8 mouse cellular contexts compared by ENCODE assay signal in genomic region chr9:78175277-78176200, GRCm38 (mm10). TPM values are rescaled to one million over a fixed set of nuclear protein-coding genes. Genes with fewer than 3 reads are reported as not detected.
A peak's percentile ranks its signal among the peaks of the same experiment; 100 is the strongest.
DNase-seq lines count a peak whose midpoint lies in the region; ATAC-seq and TF ChIP-seq lines count a peak whose summit lies in the region.

No protein-coding gene starts in this region.

- peak overlapping the region; percentile 95 for H3K27ac ChIP-seq in forebrain, embryonic 13.5 days
- H3K27ac ChIP-seq in liver, postnatal 0 days (ENCODE audit: low read depth) = peak overlapping the region; percentile 98
- H3K27ac ChIP-seq in neural tube, embryonic 14.5 days (ENCODE audit: low read depth, low read length) = peak overlapping the region; percentile 99

- H3K4me2 ChIP-seq in forebrain, embryonic 13.5 days = peak overlapping the region; percentile 61
- H3K4me2 ChIP-seq in liver, postnatal 0 days (ENCODE audit: low read depth, low read length) = peak overlapping the region; percentile 74
- peak overlapping the region; percentile 45 for H3K4me2 ChIP-seq in neural tube, embryonic 14.5 days (ENCODE audit: low read depth, low read length)

- intact Hi-C loops in heart, postnatal 10 days (cut with DNase I) = loop anchor here (1.0 to 2.0 kb wide), 2 partner anchors 17 to 62 kb away; no protein-coding TSS in a partner anchor

- TF ChIP-seq EP300 in liver, postnatal 0 days (IDR thresholded peaks at IDR 0.05; ENCODE audit: low read depth) = peak; percentile 78

- ATAC-seq in cerebellum, adult (ENCODE audit: insufficient number of reproducible peaks, low FRiP score, low TSS enrichment) = peak; percentile 97
- ATAC-seq in forebrain, embryonic 13.5 days = peak; percentile 98
- ATAC-seq in liver, postnatal 0 days = peak; percentile 97
- ATAC-seq in neural tube, embryonic 14.5 days (ENCODE audit: low read depth) = peak; percentile 98

- TF ChIP-seq CTCF in E14TG2a.4 (conservative IDR thresholded peaks at IDR 0.05; ENCODE audit: low read length) = no peak
- no peak for TF ChIP-seq CTCF in liver, postnatal 0 days (IDR thresholded peaks at IDR 0.05; ENCODE audit: low read depth)

- H3K4me3 ChIP-seq in E14TG2a.4 (replicated peaks; ENCODE audit: low read length) = peak overlapping the region; percentile 85
- peak overlapping the region; percentile 55 for H3K4me3 ChIP-seq in forebrain, embryonic 13.5 days
- peak overlapping the region; percentile 59 for H3K4me3 ChIP-seq in liver, postnatal 0 days (ENCODE audit: low read depth, low read length)
- H3K4me3 ChIP-seq in neural tube, embryonic 14.5 days (ENCODE audit: low read depth, low read length) = peak overlapping the region; percentile 66

- peaks cover 3% of the 10 kb centered on the region; the same call in 1 of the 2 replicates for H3K36me3 ChIP-seq in E14TG2a.4 (ENCODE audit: insufficient read depth, low read length)
- H3K36me3 ChIP-seq in forebrain, embryonic 13.5 days (ENCODE audit: poor library complexity, severe bottlenecking) = no peaks in the 10 kb centered on the region
- H3K36me3 ChIP-seq in liver, postnatal 0 days (replicated peaks; ENCODE audit: insufficient read depth, low read length) = no peaks in the 10 kb centered on the region
- no peaks in the 10 kb centered on the region for H3K36me3 ChIP-seq in neural tube, embryonic 14.5 days (ENCODE audit: control insufficient read depth, insufficient read depth, low read length)

- peak; percentile 96 for DNase-seq in heart, postnatal 10 days
- DNase-seq in large intestine, adult 2 months (ENCODE audit: low read depth, low spot score) = peak; percentile 67
- DNase-seq in liver, postnatal 0 days = peak; percentile 97
- DNase-seq in testis, postnatal 10 days (ENCODE audit: low spot score) = peak; percentile 99

- WGBS in forebrain, embryonic 13.5 days = under 1% methylated on average over 52 of the region's 58 CpGs
- under 1% methylated on average over 56 of the region's 58 CpGs for WGBS in large intestine, adult 2 months
- under 1% methylated on average over 48 of the region's 58 CpGs for WGBS in liver, postnatal 0 days (ENCODE audit: insufficient replicate concordance)
- under 1% methylated on average over 49 of the region's 58 CpGs for WGBS in neural tube, embryonic 14.5 days

- H3K27me3 ChIP-seq in E14TG2a.4 (ENCODE audit: insufficient read depth, low read length) = no peaks in the 10 kb centered on the region
- no peaks in the 10 kb centered on the region for H3K27me3 ChIP-seq in forebrain, embryonic 13.5 days
- H3K27me3 ChIP-seq in liver, postnatal 0 days (ENCODE audit: insufficient read depth, low read length) = no peaks in the 10 kb centered on the region
- no peaks in the 10 kb centered on the region for H3K27me3 ChIP-seq in neural tube, embryonic 14.5 days (ENCODE audit: control insufficient read depth, insufficient read depth, low read length)

- H3K4me1 ChIP-seq in E14TG2a.4 (replicated peaks; ENCODE audit: low read depth, low read length) = peaks cover 61% of the 10 kb centered on the region
- H3K4me1 ChIP-seq in forebrain, embryonic 13.5 days = peaks cover 5% of the 10 kb centered on the region
- H3K4me1 ChIP-seq in liver, postnatal 0 days (ENCODE audit: insufficient read depth) = peaks cover 5% of the 10 kb centered on the region; the same call in 1 of the 2 replicates
- peaks cover 4% of the 10 kb centered on the region; the same call in 1 of the 2 replicates for H3K4me1 ChIP-seq in neural tube, embryonic 14.5 days (ENCODE audit: control insufficient read depth, insufficient read depth, low read length)

- peaks cover 4% of the 10 kb centered on the region for H3K9me3 ChIP-seq in E14TG2a.4 (ENCODE audit: low read length)
- no peaks in the 10 kb centered on the region for H3K9me3 ChIP-seq in forebrain, embryonic 13.5 days (replicated peaks)
- no peaks in the 10 kb centered on the region for H3K9me3 ChIP-seq in liver, postnatal 0 days (ENCODE audit: low read length)
- H3K9me3 ChIP-seq in neural tube, embryonic 14.5 days (ENCODE audit: control insufficient read depth, low read length) = no peaks in the 10 kb centered on the region

- H3K9ac ChIP-seq in forebrain, embryonic 13.5 days = peak overlapping the region; percentile 81
- peak overlapping the region; percentile 84 for H3K9ac ChIP-seq in liver, postnatal 0 days (replicated peaks)
- H3K9ac ChIP-seq in neural tube, embryonic 14.5 days (replicated peaks; ENCODE audit: low read depth, low read length) = peak overlapping the region; percentile 82

RNA-seq across cellular contexts. Expression of gene Gsta4, which starts 7.0 kb away (rescaled TPM):
- polyA plus RNA-seq in forebrain, embryonic 13.5 days (2015; fragmentation: Nextera tagmentation; extraction: Ambion mirVana) = 19.9 and 28.5 TPM in 2 replicates
- total RNA-seq in heart, postnatal 10 days (2021) = 10 to 100 TPM; 57.3 to 60.8 TPM
- polyA plus RNA-seq in large intestine, adult 2 months (2012; rRNA removed) = 9.5 and 11.3 TPM in 2 replicates
- 19.9 and 25.5 TPM in 2 replicates for polyA plus RNA-seq in liver, postnatal 0 days (2015; fragmentation: Nextera tagmentation; extraction: Ambion mirVana)
- polyA plus RNA-seq in neural tube, embryonic 14.5 days (2014; fragmentation: Nextera tagmentation; extraction: Ambion mirVana) = 34.4 and 34.9 TPM in 2 replicates

RNA-seq across cellular contexts. Expression of gene Gsta1, which starts 54.9 kb away (rescaled TPM):
- polyA plus RNA-seq in forebrain, embryonic 13.5 days (2015; fragmentation: Nextera tagmentation; extraction: Ambion mirVana) = not detected in 2 replicates
- under 1 TPM in 1 of 2 experiments, not detected in 1; 0.55 TPM for total RNA-seq in heart, postnatal 10 days (2021)
- 13.2 and 27.3 TPM in 2 replicates for polyA plus RNA-seq in large intestine, adult 2 months (2012; rRNA removed)
- polyA plus RNA-seq in liver, postnatal 0 days (2015; fragmentation: Nextera tagmentation; extraction: Ambion mirVana) = 0.39 TPM in 1 of 2 replicates, not detected in the other
- polyA plus RNA-seq in neural tube, embryonic 14.5 days (2014; fragmentation: Nextera tagmentation; extraction: Ambion mirVana) = not detected in 2 replicates

Comparison
In these comparisons a context has a peak if more than half of its experiments do, and no peak if none do; other contexts are left out.
1. Peak in every context shown above with its lines: DNase-seq, ATAC-seq, H3K4me3 ChIP-seq and H3K27ac ChIP-seq.
2. RNA of gene Gsta1, which starts 54.9 kb away (polyA plus RNA-seq): 13.2 to 27.3 TPM in large intestine, adult 2 months; not detected in forebrain, embryonic 13.5 days, 0.39 TPM in liver, postnatal 0 days and not detected in neural tube, embryonic 14.5 days; every median in the first group is over 10 times any median in the second.